Mouse (Mus musculus): ENCODE measurements at regions not wholly inside any gene's neighbourhood (a gene's known extent, or its start where the extent isn't known, plus 50 kb on each side); places are given as distances from the start of the nearest gene placed in this dataset.

DNA sequence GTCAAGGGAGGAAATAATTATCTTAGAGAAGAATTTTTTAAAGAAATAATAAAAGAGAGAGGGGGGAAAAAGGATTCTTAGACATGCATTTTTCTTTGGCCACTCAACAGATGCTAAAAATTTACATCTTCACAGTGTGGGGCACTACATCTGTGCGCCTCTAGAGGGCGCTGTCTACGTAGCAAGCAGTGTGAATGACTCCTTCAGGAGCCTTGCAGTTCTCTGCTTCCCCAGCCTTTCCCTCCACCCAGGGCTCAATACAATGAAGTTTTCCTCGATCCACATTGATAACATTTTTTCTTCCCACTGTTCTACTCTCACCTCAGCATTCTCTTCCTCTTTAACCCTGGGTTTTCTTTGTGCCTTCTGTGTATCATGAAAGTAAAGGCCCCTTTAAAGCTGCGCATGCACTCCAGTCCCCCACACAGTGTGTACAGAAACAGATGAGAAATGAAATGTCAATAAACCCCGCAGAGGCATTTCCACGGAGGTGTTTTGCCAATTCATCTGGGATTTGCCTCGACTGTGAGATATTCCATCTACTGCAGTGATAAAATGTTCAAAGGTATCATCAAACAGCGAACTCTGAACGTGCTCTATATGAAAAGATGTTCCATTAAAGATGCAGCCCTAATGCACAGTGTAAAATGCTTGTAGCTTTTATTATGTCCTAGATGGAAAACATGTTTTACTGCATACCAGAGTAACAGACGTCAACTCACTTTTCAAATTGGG, 181.2 kb downstream of the Rdh14 start:
- peak; percentile 55 for DNase-seq (ENCODE audit: low read depth, low spot score)

DNA sequence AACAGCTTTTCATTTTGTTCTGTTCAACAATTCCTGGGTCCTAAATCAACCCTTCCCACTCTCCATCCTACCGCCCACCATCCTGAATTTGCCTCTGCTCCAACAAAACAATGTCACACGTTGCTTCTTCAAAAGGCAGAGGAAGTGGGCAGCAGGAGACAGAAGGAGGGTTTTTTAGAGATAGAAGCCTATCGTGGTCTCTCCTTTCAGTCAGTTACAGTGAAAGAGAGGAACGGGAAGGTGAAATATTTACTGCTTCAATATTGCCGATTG, 181.7 kb downstream of the Rdh14 start:
- DNase-seq (ENCODE audit: low read depth, low spot score) = no peak

DNA sequence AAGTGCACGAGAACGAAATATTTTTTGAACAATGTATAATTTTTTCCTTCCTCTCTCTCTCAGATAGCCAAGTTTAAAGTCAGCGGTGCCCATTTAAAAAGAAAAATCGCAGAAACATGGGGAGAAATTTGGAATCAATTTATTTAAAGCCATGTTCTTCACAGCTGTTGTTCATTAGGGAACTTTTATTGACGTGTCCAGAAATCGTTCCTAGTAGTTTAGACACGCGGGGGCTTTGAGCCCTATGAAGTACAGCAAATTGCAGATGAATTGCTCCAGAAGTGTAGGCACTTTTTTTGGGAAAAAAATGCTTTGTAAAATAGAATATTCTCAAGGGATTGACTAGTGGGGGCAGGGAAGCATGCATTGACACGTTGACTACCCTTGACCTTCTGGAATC, 182.8 kb downstream of the Rdh14 start:
- no peak for DNase-seq (ENCODE audit: low read depth, low spot score)

DNA sequence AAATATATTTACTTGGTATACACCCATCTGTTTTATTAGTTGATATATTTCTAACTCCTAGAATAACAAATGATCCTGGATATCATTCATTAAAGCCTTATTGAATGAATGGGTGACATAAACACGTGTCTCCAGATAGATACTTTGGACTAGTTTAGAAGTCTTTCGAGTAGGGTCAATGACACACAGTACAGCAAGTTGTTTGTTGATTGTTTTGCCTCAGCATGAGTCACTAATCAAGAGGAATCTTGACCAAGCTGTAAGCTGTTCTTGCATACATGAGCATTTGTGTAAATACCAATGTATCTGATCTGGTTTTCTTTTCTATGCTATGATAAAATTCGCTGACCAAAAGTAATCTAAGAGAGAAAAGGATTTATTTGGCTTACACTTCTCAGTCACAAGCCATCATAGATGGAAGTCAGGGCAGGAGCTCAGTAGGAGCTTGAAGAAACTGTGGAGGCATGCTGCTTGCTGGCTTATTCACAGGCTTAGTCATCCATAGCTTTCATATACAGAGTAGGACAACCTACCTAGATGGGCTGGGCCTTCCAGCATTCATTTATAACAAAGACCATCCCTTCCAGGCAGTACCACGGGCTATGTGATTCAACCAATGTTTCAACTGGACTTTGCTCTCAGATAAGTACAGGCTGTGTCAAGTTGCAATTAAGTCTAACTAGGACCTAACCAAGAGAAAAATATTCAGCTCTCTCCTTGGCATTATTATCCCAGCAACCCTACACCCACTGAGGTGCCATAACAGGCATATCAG, 192.5 kb downstream of the Rdh14 start:
- DNase-seq (ENCODE audit: low read depth, low spot score) = no peak

DNA sequence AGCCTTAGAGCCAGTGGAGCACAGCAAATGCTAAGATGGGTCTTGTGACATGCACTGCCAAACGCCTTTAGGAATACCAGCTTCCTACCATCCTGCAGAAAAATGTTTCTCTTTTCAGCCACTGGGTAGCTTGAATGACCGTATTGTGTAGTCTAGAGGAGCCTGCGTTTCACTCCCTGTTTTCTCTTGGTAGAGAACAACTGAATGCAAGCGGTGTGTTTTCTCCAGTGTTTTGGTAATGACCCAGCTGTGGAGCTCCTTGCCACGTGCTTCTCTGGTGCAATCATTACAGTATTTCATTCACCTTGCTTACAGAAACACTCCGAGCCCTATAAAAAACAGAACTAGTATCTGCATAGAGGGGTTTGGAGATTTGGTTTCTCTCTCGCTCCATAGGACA, 193.5 kb downstream of the Rdh14 start:
- DNase-seq (ENCODE audit: low read depth, low spot score) = no peak

DNA sequence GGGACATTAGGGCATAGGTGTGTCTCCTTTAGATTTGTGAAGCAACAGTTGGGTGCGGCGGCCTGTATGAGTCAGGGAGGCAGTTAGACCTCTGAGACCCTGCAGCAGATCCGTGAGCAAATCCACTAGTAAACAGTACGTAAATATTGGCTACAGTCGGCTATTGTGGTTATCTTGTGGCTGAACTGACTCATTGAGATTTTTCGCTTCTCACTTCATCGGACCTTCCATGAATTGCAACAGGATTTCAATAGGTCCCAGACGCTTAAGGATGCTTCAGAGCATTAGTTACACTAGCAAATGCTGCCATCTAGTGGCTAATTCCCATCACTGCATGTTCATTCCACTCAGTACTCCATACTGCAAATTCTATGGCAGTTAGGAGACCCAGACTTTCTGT, 199.0 kb downstream of the Rdh14 start:
- DNase-seq (ENCODE audit: low read depth, low spot score) = peak; percentile 80

DNA sequence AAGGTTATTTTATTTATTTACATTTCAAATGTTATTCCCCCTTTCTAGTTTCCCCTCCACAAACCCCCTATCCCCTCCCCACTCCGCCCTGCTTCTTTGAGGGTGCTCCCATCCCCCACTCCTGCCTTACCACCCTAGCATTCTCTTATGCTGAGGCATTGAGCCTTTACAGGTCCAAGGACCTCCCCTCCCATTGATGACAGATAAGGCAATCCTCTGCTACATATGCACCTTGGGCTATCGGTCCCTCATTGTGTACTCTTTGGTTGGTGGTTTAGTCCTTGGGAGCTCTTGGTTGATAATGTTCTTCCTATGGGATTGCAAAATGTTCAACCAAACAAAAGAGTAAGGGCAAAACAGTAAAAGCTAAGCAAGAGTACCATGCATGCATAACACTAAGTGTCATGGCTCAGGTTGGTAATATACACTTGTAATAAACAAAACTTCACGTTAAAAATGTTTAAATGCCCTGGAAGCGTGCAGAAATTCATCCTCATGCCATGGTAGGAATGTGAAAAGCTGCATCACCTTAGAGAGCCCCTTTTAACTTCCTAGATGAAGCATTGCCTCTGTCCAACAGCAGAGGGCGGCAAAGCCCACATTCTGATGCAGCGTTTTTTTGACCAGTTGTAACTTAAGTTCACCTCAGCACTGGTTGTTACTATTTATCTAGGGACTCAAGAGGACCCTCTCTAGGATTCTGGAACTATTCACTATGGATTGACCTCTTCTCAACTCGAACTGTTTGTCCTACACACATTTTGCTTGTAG, 207.6 kb downstream of the Rdh14 start:
- peak; percentile 62 for DNase-seq (ENCODE audit: low read depth, low spot score)

DNA sequence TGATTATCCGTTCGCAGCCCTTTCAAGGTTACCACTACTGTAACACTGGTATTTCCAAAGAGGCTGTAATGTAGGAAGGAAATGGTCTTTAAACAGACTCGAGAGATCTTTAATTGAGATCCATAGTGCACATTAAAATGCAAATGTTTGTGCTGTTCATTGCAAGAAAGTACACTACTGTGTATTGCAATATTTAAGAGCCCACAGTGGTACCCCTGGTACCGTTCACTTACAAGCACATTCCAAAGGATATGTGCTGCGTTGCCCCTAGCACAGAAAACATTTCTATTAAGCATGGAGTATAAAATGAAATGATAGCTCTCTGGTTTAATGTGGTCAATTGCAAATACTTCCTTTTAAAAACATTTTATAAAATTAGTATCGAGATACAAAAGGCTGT, 209.5 kb downstream of the Rdh14 start:
- no peak for DNase-seq (ENCODE audit: low read depth, low spot score)

DNA sequence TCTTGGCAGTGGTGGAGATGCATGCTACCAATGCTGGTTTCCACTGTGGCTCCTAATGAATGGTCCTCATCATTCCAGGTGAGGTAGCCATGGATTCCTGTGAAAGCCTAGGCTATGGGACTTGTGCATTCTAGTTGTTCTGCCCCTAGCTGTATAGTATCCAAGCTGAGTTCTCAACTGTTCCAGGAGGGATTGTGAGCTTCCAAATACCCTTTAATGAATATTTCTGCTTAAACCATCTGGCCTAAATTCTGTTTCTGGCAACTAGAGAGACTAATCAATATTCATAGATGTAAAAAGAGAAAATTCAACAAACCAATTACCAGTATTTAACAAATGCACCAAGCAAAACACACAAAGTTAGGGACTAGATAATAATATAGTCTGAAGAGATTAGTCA, 227.7 kb downstream of the Rdh14 start:
- no peak for DNase-seq (ENCODE audit: low read depth, low spot score)

DNA sequence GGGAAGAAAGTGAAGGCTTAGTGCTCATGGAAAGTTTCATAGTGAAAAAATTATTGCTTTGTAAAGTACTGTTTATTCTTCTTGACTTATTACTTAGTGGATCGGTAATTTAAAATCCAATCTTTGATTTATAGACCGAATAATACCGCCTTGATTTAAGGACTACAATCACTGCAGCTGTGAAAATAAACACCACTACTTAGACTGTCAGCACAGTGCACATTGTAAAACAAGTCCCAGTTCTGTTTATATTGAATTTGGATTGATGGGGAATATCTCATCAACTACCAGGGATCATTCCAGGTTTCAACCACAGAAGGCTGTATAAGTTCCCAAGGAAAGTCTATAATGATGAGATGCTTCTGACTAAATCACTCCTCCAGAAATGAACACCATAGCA, 230.0 kb downstream of the Rdh14 start:
- DNase-seq (ENCODE audit: low read depth, low spot score) = no peak

DNA sequence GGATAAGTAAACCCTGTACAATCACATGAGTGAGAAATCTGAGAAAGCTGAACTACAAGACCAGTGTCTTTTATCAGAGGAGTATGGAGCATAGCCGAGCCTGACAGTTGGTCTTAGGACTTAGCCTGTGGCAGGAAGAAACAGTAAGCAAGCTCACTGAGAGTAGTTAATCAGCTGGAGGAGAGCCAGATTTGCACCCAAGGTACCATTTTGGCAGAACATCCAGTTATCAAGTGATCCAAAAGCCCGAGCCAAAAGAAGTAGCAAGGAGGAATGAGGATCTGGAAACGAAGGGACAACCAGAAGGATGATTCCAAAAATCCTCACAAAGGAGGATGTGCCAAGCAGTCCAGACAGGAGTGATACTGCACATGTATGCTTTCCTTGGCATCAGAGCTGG, 248.0 kb downstream of the Rdh14 start:
- no peak for DNase-seq (ENCODE audit: low read depth, low spot score)

DNA sequence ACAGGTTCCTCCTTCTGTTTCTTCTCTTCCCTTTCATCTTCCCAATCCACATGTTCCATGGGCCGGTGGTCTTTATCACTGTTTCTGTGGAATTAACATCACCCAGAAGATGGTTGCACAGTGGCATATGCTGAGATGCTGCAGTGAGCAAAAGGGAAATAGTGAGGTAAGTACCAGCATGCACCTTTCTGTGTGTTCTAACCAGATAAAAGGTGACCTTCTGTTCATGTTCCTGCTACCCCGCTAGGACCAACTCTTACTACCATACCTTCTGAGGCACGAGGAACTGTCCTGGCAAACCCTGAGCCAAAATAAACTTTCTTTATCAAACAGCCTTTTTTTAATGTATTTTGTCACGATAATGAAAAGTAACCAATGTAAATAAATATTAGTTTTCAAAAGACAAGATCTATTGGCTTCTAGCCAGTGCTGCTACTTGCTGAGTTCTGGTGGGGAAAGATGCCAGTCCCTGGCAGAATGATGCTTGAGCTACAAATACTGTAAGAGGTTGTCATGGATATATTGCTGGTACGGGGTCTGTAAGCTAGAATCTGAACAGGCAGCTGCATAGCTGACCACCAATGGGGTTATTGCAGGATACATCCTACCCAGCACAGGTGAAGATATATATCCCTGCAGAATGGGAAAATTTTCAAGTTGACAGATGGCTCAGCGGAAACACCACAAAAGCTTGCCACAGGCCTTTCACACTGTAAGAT, 264.1 kb downstream of the Rdh14 start:
- no peak for DNase-seq (ENCODE audit: low read depth, low spot score)

DNA sequence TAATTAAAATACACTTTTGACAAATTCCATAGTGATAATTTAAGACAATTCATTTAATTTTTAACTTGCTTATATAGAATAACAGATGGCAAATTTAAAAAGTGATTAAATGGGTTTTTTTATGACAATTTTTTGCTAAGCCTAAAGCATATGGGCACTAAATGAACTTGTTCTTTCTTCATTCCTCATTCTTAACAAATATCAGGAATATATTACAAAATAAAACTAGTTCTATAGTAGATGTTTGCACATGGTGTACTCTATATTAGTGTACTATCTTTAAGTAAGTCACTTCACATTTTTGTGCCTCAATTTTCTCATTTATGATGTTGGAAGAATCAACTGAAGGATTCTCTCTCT, 264.6 kb downstream of the Rdh14 start:
- DNase-seq (ENCODE audit: low read depth, low spot score) = no peak

DNA sequence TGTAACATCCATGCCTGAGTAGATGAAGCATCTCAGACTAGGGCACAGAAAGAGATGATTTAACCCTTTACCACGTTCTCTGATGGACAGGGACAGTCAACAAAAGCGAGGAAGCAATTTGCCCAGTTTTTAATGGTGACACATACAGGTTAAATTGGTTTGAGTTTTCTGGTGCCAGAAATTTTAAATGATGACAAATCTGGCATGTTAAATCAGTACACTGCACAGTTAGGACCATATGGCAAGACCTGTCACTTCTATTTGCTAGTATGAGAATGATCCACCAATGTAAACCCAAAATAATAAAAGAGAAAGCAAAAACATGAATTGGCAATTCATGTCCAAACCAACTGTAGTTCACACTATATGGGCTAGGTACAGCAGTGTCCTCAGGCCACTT, 268.3 kb downstream of the Rdh14 start:
- DNase-seq (ENCODE audit: low read depth, low spot score) = no peak

DNA sequence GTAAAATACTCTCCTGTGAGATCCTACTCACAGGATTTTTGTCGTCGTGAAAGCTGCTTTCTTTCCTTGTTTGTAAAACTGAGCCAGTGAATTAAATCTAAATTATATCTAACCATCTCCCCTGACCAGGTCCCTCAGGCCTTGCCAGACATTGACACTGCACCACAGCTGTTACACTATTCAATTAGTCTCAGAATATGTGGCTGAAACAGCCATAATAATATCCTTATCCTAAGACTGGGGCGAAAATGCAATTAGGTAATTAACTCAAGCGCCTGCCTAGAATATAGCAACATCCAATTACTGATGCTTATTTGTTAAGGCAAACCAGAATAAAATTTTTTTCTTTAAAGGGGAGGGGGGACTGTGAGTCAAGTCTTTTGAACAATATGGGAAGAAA, 296.2 kb downstream of the Rdh14 start:
- DNase-seq (ENCODE audit: low read depth, low spot score) = no peak

All from ES-CJ7 (cell line).